Mouse (Mus musculus): ENCODE measurements at regions not wholly inside any gene's neighbourhood (a gene's known extent, or its start where the extent isn't known, plus 50 kb on each side); places are given as distances from the start of the nearest gene placed in this dataset.
A peak's percentile ranks its signal among the peaks of the same experiment; 100 is the strongest.

DNA sequence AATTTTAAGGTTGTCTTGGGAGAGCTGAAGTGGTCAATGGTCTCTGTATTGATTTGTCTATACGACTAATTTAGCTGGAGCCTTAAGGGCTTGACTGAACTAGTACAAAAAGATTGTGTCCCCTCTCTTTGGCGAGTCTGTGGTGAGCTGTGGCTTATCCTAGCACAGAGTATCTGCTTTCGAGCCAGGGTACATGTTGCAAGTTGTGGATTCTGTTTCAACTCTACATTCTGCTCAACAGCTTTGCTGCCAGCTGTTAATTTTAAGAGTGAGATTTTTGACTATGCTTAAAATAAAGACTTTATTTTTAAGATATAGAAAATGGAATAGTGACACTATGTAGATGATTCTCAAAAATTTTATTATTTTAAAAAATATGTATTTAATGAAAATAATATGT, 175.8 kb upstream of the Agbl1 start:
- WGBS: 75% methylated on average over 3 of the region's 3 CpGs
- Histone ChIP-seq H3K36me3 (ENCODE audit: control insufficient read depth, insufficient read depth, low read length) (no peaks in the 10 kb centered on the region), H3K27ac (ENCODE audit: low read depth, low read length) (no peak overlapping the region), H3K4me1 (ENCODE audit: control insufficient read depth, insufficient read depth, low read length) (no peaks in the 10 kb centered on the region), H3K4me3 (ENCODE audit: low read depth, low read length) (no peak overlapping the region), H3K27me3 (ENCODE audit: control insufficient read depth, insufficient read depth, low read length) (no peaks in the 10 kb centered on the region), H3K9ac (ENCODE audit: low read length) (no peak overlapping the region), H3K9me3 (ENCODE audit: control insufficient read depth, low read length) (no peaks in the 10 kb centered on the region), H3K4me2 (no peak overlapping the region)
- ATAC-seq (ENCODE audit: low FRiP score) (no peak), DNase-seq (ENCODE audit: low spot score, missing footprints) (no peak)

DNA sequence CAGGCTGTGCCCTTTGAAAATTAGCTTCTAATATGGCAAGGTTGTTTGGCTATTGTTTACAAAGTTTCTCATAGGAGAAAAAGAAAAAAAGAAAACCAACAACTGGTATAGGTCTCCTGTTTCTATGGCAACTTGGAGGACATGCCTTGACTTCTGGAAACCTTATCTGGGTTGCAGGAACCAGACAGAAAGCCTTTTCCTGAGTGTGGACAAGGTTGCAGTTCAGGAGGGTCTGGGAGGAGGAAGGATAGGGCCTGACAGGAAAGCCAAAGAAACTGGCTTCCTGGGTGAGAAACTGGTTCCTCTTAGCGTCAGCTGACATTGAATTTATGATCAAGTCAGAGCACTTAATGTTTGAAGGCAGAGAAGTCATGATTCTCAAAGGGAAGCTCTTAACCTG, 130.5 kb upstream of the Agbl1 start:
- 83% methylated on average over 1 of the region's 1 CpGs for WGBS
- H3K27me3 ChIP-seq (ENCODE audit: control insufficient read depth, insufficient read depth, low read length): no peaks in the 10 kb centered on the region

DNA sequence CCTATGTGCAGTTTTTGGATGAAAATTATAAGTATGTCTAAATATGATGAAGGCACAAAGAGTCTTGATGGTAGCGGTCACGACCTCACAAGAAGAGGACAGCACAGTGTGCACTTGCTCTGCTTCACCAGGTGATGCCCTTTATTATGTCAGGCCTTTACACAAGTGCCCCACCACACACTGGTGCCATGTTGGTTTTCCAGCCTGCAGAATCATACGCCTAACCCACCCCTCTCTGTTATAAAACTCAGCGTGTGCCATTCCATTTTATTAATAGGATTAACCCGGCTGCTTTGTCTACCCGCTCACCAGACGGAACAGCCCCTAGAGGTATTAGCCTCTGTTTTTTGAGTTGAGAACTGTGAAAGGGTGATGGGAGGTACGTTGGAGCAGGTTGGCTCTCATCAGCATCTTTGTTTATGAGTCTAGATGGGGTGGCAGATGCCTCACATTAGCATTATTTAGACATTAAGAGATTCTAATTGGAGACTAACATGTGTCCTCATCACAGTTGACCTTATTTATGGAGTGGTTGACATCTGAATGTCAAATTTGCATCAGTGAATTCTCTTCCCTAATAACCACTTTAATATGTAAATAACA, 108.3 kb upstream of the Agbl1 start:
- no peak overlapping the region for H3K27ac ChIP-seq (ENCODE audit: low read depth, low read length)
- H3K4me2 ChIP-seq: no peak overlapping the region
- DNase-seq (ENCODE audit: low spot score, missing footprints): peak; percentile 87
- no peaks in the 10 kb centered on the region for H3K36me3 ChIP-seq (ENCODE audit: control insufficient read depth, insufficient read depth, low read length)
- no peaks in the 10 kb centered on the region for H3K27me3 ChIP-seq (ENCODE audit: control insufficient read depth, insufficient read depth, low read length)
- no peak overlapping the region for H3K9ac ChIP-seq (ENCODE audit: low read length)
- H3K9me3 ChIP-seq (ENCODE audit: control insufficient read depth, low read length): no peaks in the 10 kb centered on the region
- H3K4me3 ChIP-seq (ENCODE audit: low read depth, low read length): no peak overlapping the region
- no peaks in the 10 kb centered on the region for H3K4me1 ChIP-seq (ENCODE audit: control insufficient read depth, insufficient read depth, low read length)
- ATAC-seq (ENCODE audit: low FRiP score): no peak
- 36% methylated on average over 8 of the region's 8 CpGs for WGBS

More for the DNA sequence above, 130.5 kb upstream of the Agbl1 start:
- Histone ChIP-seq H3K4me1 (ENCODE audit: control insufficient read depth, insufficient read depth, low read length) (no peaks in the 10 kb centered on the region), H3K4me2 (no peak overlapping the region), H3K4me3 (ENCODE audit: low read depth, low read length) (no peak overlapping the region), H3K36me3 (ENCODE audit: control insufficient read depth, insufficient read depth, low read length) (no peaks in the 10 kb centered on the region), H3K9ac (ENCODE audit: low read length) (no peak overlapping the region), H3K27ac (ENCODE audit: low read depth, low read length) (no peak overlapping the region), H3K9me3 (ENCODE audit: control insufficient read depth, low read length) (no peaks in the 10 kb centered on the region)
- ATAC-seq (ENCODE audit: low FRiP score): no peak
- DNase-seq (ENCODE audit: low spot score, missing footprints): no peak

DNA sequence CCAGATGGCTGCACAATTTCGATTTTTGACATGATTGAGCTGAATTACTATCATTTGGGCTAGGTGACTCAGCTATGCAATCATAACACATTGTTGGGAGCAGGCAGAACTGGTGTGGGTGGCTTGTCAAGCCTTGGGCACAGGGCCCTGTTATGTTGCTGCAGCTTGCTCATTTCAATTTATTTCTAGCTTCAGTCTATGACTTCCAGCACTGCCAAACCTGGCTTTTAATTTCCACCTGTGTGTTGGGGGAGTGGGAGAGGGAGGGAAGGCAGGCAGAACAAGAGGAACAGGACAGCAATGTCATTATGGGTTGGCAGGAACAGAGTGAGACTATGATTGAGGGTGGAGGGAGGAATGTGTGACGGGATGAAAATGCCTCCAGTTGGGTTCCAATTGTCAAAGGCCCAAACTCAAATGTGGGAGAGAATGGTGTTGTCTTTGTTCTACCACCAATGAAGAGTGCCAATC, 102.0 kb upstream of the Agbl1 start:
- H3K27ac ChIP-seq (ENCODE audit: low read depth, low read length): no peak overlapping the region
- DNase-seq (ENCODE audit: low spot score, missing footprints) (no peak), ATAC-seq (ENCODE audit: low FRiP score) (no peak)
- no peaks in the 10 kb centered on the region for H3K9me3 ChIP-seq (ENCODE audit: control insufficient read depth, low read length)
- 72% methylated on average over 2 of the region's 2 CpGs for WGBS
- H3K4me2 ChIP-seq: no peak overlapping the region
- H3K4me1 ChIP-seq (ENCODE audit: control insufficient read depth, insufficient read depth, low read length): no peaks in the 10 kb centered on the region
- no peak overlapping the region for H3K9ac ChIP-seq (ENCODE audit: low read length)
- no peak overlapping the region for H3K4me3 ChIP-seq (ENCODE audit: low read depth, low read length)
- no peaks in the 10 kb centered on the region for H3K27me3 ChIP-seq (ENCODE audit: control insufficient read depth, insufficient read depth, low read length)
- no peaks in the 10 kb centered on the region for H3K36me3 ChIP-seq (ENCODE audit: control insufficient read depth, insufficient read depth, low read length)

DNA sequence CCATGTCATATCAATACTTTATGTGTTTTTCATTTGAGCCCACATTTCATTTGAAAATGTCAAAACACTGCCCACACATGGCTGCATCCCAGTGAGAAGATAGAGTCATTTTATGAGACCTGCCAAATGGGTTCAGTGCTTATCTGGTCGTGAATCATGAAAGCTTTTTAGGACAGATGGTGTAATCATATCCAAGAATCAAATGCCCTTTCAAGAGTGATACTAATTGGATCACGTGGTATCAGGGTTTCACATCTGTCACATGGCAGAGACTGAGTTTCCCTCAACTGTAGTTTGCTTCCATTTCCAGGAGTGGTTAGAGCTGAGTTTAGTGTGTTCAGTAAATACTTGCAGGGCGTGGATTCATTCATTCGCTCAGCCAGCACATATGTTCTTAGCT, 87.2 kb upstream of the Agbl1 start:
- no peak for ATAC-seq (ENCODE audit: low FRiP score)
- Histone ChIP-seq H3K9ac (ENCODE audit: low read length) (no peak overlapping the region), H3K4me2 (no peak overlapping the region), H3K27ac (ENCODE audit: low read depth, low read length) (no peak overlapping the region), H3K4me1 (ENCODE audit: control insufficient read depth, insufficient read depth, low read length) (no peaks in the 10 kb centered on the region), H3K27me3 (ENCODE audit: control insufficient read depth, insufficient read depth, low read length) (no peaks in the 10 kb centered on the region), H3K4me3 (ENCODE audit: low read depth, low read length) (no peak overlapping the region), H3K9me3 (ENCODE audit: control insufficient read depth, low read length) (no peaks in the 10 kb centered on the region), H3K36me3 (ENCODE audit: control insufficient read depth, insufficient read depth, low read length) (no peaks in the 10 kb centered on the region)
- no peak for DNase-seq (ENCODE audit: low spot score, missing footprints)
- WGBS: 83% methylated on average over 4 of the region's 4 CpGs

DNA sequence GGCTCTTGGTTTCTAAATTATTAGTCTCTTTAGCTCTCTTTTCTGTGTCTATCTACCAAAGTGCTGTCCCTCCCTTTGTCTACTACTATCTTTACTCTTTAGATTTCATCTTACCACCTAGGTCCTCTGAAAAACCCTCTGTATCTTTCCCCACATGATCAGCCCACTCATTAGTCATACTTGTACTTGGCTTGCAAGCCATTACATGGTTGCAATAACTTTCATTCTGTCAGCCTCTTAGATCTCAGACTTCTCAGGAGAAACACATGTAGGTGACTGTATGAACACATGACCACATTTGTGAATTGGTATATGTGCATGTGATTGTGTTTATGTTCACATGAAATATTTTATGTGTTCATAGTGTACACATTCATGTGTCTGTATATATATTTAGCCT, 83.3 kb upstream of the Agbl1 start:
- no peak for DNase-seq (ENCODE audit: low spot score, missing footprints)
- Histone ChIP-seq H3K27ac (ENCODE audit: low read depth, low read length) (no peak overlapping the region), H3K9me3 (ENCODE audit: control insufficient read depth, low read length) (no peaks in the 10 kb centered on the region), H3K36me3 (ENCODE audit: control insufficient read depth, insufficient read depth, low read length) (no peaks in the 10 kb centered on the region), H3K4me1 (ENCODE audit: control insufficient read depth, insufficient read depth, low read length) (no peaks in the 10 kb centered on the region), H3K9ac (ENCODE audit: low read length) (no peak overlapping the region), H3K27me3 (ENCODE audit: control insufficient read depth, insufficient read depth, low read length) (no peaks in the 10 kb centered on the region), H3K4me2 (no peak overlapping the region), H3K4me3 (ENCODE audit: low read depth, low read length) (no peak overlapping the region)
- no peak for ATAC-seq (ENCODE audit: low FRiP score)

DNA sequence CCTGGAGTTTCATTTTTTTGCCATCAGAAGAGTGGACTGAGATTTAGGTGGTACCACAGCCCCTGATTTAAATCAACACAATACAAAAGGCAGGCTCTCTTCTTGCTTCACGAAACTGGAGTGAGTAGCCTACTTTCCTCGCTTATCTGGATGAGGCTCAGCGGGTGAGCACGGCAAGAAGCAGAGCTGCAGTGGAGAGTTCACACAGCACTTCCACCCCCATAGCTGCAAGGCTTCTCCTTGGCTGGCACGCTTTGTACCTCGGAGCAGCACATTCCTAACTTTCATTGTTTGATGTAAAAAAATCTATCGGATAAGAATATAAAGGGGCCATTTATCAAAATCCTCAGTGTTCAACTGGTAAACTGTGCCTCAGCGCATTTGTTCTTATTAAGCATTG, 72.8 kb upstream of the Agbl1 start:
- Histone ChIP-seq H3K36me3 (ENCODE audit: control insufficient read depth, insufficient read depth, low read length) (no peaks in the 10 kb centered on the region), H3K27me3 (ENCODE audit: control insufficient read depth, insufficient read depth, low read length) (no peaks in the 10 kb centered on the region), H3K9me3 (ENCODE audit: control insufficient read depth, low read length) (no peaks in the 10 kb centered on the region), H3K4me2 (no peak overlapping the region), H3K9ac (ENCODE audit: low read length) (no peak overlapping the region), H3K4me3 (ENCODE audit: low read depth, low read length) (no peak overlapping the region), H3K27ac (ENCODE audit: low read depth, low read length) (no peak overlapping the region), H3K4me1 (ENCODE audit: control insufficient read depth, insufficient read depth, low read length) (no peaks in the 10 kb centered on the region)
- ATAC-seq (ENCODE audit: low FRiP score): no peak
- no peak for DNase-seq (ENCODE audit: low spot score, missing footprints)
- 44% methylated on average over 8 of the region's 8 CpGs for WGBS

DNA sequence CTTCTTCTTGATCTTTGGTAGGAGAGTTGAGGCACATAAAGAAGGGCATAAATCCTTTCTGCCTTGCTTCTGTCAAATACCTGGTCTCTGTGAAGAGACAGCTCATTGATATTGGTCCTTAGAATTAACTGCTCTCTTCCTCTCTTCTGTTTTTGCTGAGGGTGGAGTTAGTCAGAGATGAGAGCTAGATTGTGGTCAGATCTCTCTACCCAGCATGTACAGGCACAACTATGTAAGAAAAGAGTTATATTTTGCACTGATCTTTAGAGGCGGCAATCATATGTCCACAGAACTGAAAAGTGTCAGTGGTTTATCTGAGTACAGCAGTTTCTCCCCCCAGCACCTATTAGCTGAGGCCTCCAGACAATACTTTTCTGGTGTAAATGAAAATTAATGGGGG, 65.5 kb upstream of the Agbl1 start:
- Histone ChIP-seq H3K9ac (ENCODE audit: low read length) (no peak overlapping the region), H3K9me3 (ENCODE audit: control insufficient read depth, low read length) (no peaks in the 10 kb centered on the region), H3K36me3 (ENCODE audit: control insufficient read depth, insufficient read depth, low read length) (no peaks in the 10 kb centered on the region), H3K4me1 (ENCODE audit: control insufficient read depth, insufficient read depth, low read length) (no peaks in the 10 kb centered on the region), H3K27me3 (ENCODE audit: control insufficient read depth, insufficient read depth, low read length) (no peaks in the 10 kb centered on the region), H3K4me3 (ENCODE audit: low read depth, low read length) (no peak overlapping the region), H3K4me2 (no peak overlapping the region), H3K27ac (ENCODE audit: low read depth, low read length) (no peak overlapping the region)
- DNase-seq (ENCODE audit: low spot score, missing footprints) (no peak), ATAC-seq (ENCODE audit: low FRiP score) (no peak)
- WGBS: 96% methylated on average over 1 of the region's 1 CpGs

DNA sequence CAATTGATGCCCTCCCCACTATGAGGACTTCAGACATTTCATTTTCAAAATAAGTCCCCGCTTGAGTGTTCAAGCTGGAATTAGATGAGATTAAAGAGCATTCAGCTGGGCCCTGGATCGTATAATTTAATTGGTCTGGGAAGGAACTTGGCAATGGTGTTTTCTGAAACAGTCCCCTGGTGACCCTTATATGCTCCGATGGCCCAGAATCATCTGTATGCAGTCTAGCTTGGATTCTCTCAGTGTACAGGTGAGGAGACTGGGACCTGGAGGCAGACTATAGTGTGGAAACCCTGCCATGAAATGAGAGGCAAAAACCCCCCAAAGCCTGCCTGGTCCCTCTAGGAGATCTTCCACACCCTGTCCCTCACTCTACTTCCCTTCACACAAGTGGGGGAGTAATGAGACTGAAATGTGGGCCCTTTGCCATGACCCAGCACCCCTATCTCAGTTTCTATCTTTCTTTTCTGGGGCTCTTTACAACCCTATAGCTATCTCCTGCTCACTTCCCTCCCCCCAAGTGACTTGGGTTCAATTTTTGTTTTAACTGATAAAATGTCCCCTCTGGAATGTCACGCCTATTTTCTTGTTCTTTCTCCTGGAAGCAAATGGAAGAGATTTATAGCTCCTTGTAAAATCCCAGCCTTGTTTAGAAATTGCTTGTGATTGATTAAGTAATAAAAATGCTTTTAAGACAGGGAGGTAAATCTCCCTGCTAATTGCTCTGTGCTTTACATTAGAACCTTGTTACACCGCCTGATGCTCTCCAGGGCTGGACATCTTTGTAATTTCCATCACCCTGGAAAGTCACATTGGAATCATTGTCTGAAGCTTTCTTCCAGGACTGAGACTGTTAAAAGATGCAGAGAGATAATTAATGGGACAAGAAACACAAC, 64.7 kb upstream of the Agbl1 start:
- DNase-seq (ENCODE audit: low spot score, missing footprints): no peak
- Histone ChIP-seq H3K27me3 (ENCODE audit: control insufficient read depth, insufficient read depth, low read length) (no peaks in the 10 kb centered on the region), H3K4me1 (ENCODE audit: control insufficient read depth, insufficient read depth, low read length) (no peaks in the 10 kb centered on the region), H3K4me2 (no peak overlapping the region), H3K9me3 (ENCODE audit: control insufficient read depth, low read length) (no peaks in the 10 kb centered on the region), H3K36me3 (ENCODE audit: control insufficient read depth, insufficient read depth, low read length) (no peaks in the 10 kb centered on the region), H3K9ac (ENCODE audit: low read length) (no peak overlapping the region), H3K27ac (ENCODE audit: low read depth, low read length) (no peak overlapping the region), H3K4me3 (ENCODE audit: low read depth, low read length) (no peak overlapping the region)
- WGBS: 94% methylated on average over 5 of the region's 5 CpGs
- no peak for ATAC-seq (ENCODE audit: low FRiP score)
